Mouse (Mus musculus) ES-Bruce4 (cell line): ENCODE data around the gene Spata18. TPM values are rescaled to one million over a fixed set of nuclear protein-coding genes. Genes with fewer than 3 reads are reported as not detected.
A peak's percentile ranks its signal among the peaks of the same experiment; 100 is the strongest.

ENCODE experiments used
- H3K27ac ChIP-seq: 2 replicates; pipeline ENCODE4 v1.5.1; 2012; ENCODE audit warnings: low read length, inconsistent platforms; ENCODE audit not compliant: insufficient read depth
- H3K27me3 ChIP-seq: 2 replicates; pipeline ENCODE4 v1.6.1; 2012; ENCODE audit warnings: mild to moderate bottlenecking, low read length, inconsistent platforms; ENCODE audit not compliant: control insufficient read depth, poor library complexity, insufficient read depth, severe bottlenecking
- H3K36me3 ChIP-seq: 2 replicates; pipeline ENCODE4 v1.6.1; 2012; ENCODE audit warnings: inconsistent platforms, mild to moderate bottlenecking, low read length, moderate library complexity; ENCODE audit not compliant: control insufficient read depth, poor library complexity, insufficient read depth, severe bottlenecking
- H3K4me1 ChIP-seq: one replicate; pipeline ENCODE4 v1.8.1; 2011; ENCODE audit warnings: low read length; ENCODE audit not compliant: control insufficient read depth, insufficient read depth
- H3K4me3 ChIP-seq: 2 replicates; pipeline ENCODE4 v1.5.1; 2011; ENCODE audit warnings: low read depth, mild to moderate bottlenecking, low read length
- H3K9ac ChIP-seq: 2 replicates; pipeline ENCODE4 v1.6.1; 2012; ENCODE audit warnings: low read depth, mild to moderate bottlenecking, inconsistent platforms; ENCODE audit not compliant: poor library complexity, severe bottlenecking
- H3K9me3 ChIP-seq: replicated peaks from 2 replicates; pipeline ENCODE4 v1.6.1; 2012; ENCODE audit warnings: mild to moderate bottlenecking, low read length, inconsistent platforms; ENCODE audit not compliant: control insufficient read depth, poor library complexity, insufficient read depth, severe bottlenecking
- CTCF ChIP-seq: IDR thresholded peaks from one replicate; pipeline ENCODE4 v1.8.1; 2011; ENCODE audit warnings: low read depth, low read length
- EP300 ChIP-seq: IDR thresholded peaks from 2 replicates; pipeline ENCODE4 v1.6.1; 2011; ENCODE audit warnings: low read depth, low read length; ENCODE audit not compliant: insufficient read depth
- POLR2A ChIP-seq: IDR thresholded peaks from one replicate; pipeline ENCODE4 v1.8.1; 2011; ENCODE audit warnings: low read length; ENCODE audit not compliant: insufficient read depth
- polyA plus RNA-seq: library from polyadenylated mRNA; stranded (reverse); fragments of >200 nt; gene quantifications from 2 replicates; pipeline ENCODE4 v1.2.4, GENCODE M21; 2011; ENCODE audit warnings: low read depth; ENCODE audit not compliant: missing spikeins, insufficient read depth, insufficient read length

The Spata18 gene
- polyA plus RNA-seq, result not detected in 2 replicates

DNA sequence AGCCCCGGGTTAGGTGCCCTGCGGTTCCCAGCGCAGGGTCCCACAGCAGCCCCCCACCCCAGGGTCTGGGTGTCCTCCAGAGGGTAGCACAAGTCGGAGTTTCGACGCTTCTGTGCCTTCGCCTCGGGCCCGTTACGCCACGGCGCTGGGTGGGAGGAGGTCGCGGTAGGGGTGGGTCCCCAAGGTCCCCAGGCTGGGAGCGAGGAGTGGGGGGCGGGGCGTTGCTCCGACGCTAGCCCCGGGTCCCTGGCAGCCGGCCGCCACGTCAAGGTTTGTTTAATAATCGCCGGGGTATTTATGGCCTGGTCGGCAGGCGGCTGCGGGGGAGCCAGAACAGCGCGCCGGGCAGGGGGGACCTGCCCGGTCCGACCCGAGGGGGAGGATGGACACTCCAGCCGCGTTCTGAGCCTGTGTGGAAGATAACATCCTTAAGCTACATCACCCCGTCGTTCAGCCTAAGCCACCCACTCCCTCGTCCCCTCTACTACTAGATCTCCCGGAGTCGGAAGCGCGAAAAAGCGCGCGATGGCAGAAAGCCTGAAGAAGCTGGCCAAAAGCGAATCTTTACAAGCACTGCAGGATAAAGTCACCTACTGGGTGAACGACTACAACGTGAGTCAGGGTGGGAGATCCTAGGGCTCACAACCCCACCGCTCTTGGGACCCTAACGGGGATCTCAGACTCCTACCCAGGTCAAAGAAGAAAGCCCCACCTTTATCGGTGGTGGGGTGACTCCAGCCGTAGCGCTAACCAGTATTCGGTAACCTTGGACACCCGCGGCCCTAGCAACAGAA lies at the start of gene Spata18:
Spata18 (plus strand) TSS at position 319 of the 794 bp plus-strand sequence.
- Histone ChIP-seq H3K4me3 (peak within 1 kb of the TSS; percentile 41), H3K4me1 (no peaks in the 10 kb centered on the region), H3K36me3 (no peaks in the 10 kb centered on the region), H3K27ac (no peak within 1 kb of the TSS), H3K27me3 (peaks cover 14% of the 10 kb centered on the region), H3K9ac (0 out of 2 replicates have a peak within 1 kb of the TSS, but pooled peaks have one; percentile 4), H3K9me3 (no peaks in the 10 kb centered on the region)
- no peak for TF ChIP-seq CTCF
- no peak for TF ChIP-seq POLR2A
- TF ChIP-seq EP300, result no peak

DNA sequence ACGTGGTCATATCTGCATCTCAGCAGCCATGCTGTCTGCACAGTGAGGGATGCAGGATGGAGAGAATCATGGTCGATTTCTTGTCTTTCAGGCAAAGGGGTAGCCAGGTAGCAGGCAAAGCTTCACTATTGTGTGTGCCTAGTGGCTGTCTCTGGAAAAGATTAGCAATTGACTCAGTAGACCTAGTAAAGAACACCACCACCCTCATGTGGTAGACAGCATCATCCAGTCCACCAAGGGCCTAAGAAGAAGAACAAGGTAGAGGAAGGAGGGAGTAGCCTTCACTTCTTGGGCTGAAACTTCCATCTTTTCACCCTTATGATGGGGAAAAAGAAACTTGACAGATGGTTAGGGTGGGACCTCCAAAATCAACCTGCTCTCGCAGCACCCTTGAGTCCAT lies 48.3 kb upstream of the Spata18 start:
- Histone ChIP-seq H3K27me3 (no peaks in the 10 kb centered on the region), H3K36me3 (no peaks in the 10 kb centered on the region), H3K4me1 (peaks cover 4% of the 10 kb centered on the region), H3K9ac (no peak overlapping the region), H3K9me3 (peaks cover 2% of the 10 kb centered on the region; the same call in 1 of the 2 replicates), H3K27ac (no peak overlapping the region), H3K4me3 (no peak overlapping the region)
- TF ChIP-seq CTCF (no peak), POLR2A (no peak), EP300 (no peak)

DNA sequence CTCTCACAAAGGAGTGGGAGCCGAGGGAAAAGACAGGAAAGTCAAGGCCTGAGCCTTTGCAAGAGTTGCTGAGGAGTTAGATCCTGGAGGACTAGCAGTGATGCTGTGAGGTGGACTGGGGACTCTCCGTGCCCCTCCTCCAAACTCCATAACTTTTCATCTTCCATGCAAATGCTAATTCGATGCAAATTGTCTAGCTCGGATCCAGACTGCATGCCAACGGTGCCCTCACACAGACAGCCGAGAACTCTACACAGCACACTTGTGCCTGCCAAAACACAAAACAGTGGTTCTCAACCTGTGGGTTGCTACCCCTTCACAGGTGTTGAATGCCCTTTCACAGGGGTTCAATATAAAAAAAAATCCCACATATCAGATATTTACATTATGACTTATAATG lies 46.6 kb upstream of the Spata18 start:
- no peaks in the 10 kb centered on the region for H3K4me1 ChIP-seq
- H3K27ac ChIP-seq, result no peak overlapping the region
- no peaks in the 10 kb centered on the region for H3K36me3 ChIP-seq
- H3K9me3 ChIP-seq, result peaks cover 2% of the 10 kb centered on the region; the same call in 1 of the 2 replicates
- no peak overlapping the region for H3K9ac ChIP-seq
- TF ChIP-seq POLR2A, result no peak
- TF ChIP-seq CTCF, result no peak
- no peak for TF ChIP-seq EP300
- H3K27me3 ChIP-seq, result no peaks in the 10 kb centered on the region
- no peak overlapping the region for H3K4me3 ChIP-seq

DNA sequence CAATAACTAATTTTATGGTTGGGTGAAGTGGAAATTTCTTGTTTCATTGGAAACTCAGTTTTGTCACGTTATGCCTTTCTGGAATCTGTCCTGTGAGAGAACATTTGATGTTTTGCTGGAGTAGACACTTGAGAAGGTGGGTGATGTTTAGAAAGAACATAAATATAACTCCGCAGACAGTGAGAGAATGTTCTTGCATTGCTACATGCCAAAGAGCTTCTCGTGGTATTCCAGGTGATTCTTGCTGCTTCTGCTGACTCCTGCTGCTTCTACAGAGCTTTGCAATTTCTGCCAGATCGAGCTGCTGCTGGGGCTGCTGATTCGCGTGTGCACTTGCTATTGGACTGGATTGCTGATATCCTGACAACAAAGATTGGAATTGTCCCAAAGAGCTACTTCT lies 46.2 kb upstream of the Spata18 start:
- H3K27me3 ChIP-seq, result no peaks in the 10 kb centered on the region
- H3K9me3 ChIP-seq, result peaks cover 2% of the 10 kb centered on the region; the same call in 1 of the 2 replicates
- TF ChIP-seq EP300 (no peak), POLR2A (no peak), CTCF (no peak)
- H3K4me1 ChIP-seq, result no peaks in the 10 kb centered on the region
- no peak overlapping the region for H3K4me3 ChIP-seq
- H3K36me3 ChIP-seq, result no peaks in the 10 kb centered on the region
- H3K9ac ChIP-seq, result no peak overlapping the region
- no peak overlapping the region for H3K27ac ChIP-seq

DNA sequence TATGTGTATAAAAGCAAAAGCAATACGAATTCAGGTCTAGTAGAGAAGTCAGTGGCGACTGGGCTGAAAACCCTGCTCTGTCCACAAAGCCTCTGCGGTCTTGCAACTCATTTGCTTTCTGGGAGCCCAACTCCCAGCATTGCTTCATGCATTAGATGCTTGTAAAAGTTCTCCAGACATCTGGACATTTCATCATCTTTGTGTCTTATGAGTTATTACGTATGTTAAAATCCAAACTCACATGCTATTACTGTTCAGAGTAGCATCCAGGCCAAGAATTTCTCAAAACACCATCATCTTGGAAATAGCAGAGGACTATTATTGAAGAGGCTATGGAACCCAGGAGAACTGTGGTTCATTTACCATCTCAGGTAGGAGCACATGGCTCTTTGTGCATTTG lies 40.1 kb upstream of the Spata18 start:
- no peaks in the 10 kb centered on the region for H3K4me1 ChIP-seq
- no peak for TF ChIP-seq POLR2A
- TF ChIP-seq CTCF, result no peak
- TF ChIP-seq EP300, result no peak

DNA sequence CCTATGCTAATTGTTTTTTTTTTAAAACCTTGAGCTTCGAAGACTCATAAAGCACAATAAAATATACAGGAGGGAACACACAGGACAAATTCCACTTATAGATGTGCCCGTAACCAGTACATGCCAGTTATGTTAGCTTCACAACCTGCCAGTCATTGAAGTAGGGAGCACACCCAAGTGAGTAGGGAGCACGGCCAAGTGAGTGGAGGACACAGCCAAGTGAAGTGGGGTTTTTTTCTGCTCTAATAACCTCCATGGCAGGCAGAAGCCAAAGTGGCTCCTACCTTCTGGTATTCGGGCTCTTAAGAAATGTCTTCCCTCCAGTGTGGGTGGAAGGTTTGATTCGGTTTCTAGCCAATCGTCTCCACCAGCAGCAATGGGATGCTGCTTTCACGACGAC lies 37.9 kb upstream of the Spata18 start:
- Histone ChIP-seq H3K36me3 (no peaks in the 10 kb centered on the region), H3K9ac (no peak overlapping the region), H3K4me1 (no peaks in the 10 kb centered on the region), H3K27ac (no peak overlapping the region), H3K9me3 (no peaks in the 10 kb centered on the region), H3K4me3 (no peak overlapping the region), H3K27me3 (no peaks in the 10 kb centered on the region)
- no peak for TF ChIP-seq EP300
- no peak for TF ChIP-seq CTCF
- no peak for TF ChIP-seq POLR2A

More for the DNA sequence above, 40.1 kb upstream of the Spata18 start:
- Histone ChIP-seq H3K9me3 (no peaks in the 10 kb centered on the region), H3K27me3 (no peaks in the 10 kb centered on the region), H3K4me3 (no peak overlapping the region), H3K36me3 (no peaks in the 10 kb centered on the region), H3K27ac (no peak overlapping the region), H3K9ac (no peak overlapping the region)
